Mouse (Mus musculus) neural tube, embryonic 14.5 days (tissue): ENCODE data around the gene Srrt. TPM values are rescaled to one million over a fixed set of nuclear protein-coding genes. Genes with fewer than 3 reads are reported as not detected.

Source experiments
- ATAC-seq: fragments of 200-750 bp; cut with Nextera tagmentation; 2 replicates; pipeline ENCODE4 v1.8.0; 2017; ENCODE audit warnings: low read depth, mild to moderate bottlenecking, moderate TSS enrichment, moderate library complexity
- H3K27ac ChIP-seq: fragments of 300-500 bp; sonication (generic); 2 replicates; pipeline ENCODE4 v1.5.1; 2014; ENCODE audit warnings: low read depth, mild to moderate bottlenecking, control low read depth, low read length, moderate library complexity, mixed read lengths
- H3K27me3 ChIP-seq: fragments of 300-500 bp; sonication (generic); 2 replicates; pipeline ENCODE4 v1.6.1; 2014; ENCODE audit warnings: low read length; ENCODE audit not compliant: control insufficient read depth, insufficient read depth
- H3K36me3 ChIP-seq: fragments of 300-500 bp; sonication (generic); 2 replicates; pipeline ENCODE4 v1.6.1; 2014; ENCODE audit warnings: low read length, mixed read lengths; ENCODE audit not compliant: control insufficient read depth, insufficient read depth
- H3K4me1 ChIP-seq: fragments of 300-500 bp; sonication (generic); 2 replicates; pipeline ENCODE4 v1.6.1; 2014; ENCODE audit warnings: low read length; ENCODE audit not compliant: control insufficient read depth, insufficient read depth
- H3K4me2 ChIP-seq: fragments of 300-500 bp; sonication (generic); 2 replicates; pipeline ENCODE4 v1.6.1; 2014; ENCODE audit warnings: mild to moderate bottlenecking, low read depth, low read length, control low read depth
- H3K4me3 ChIP-seq: fragments of 300-500 bp; sonication (generic); 2 replicates; pipeline ENCODE4 v1.5.1; 2014; ENCODE audit warnings: low read depth, low read length, control low read depth, mixed read lengths
- H3K9ac ChIP-seq: fragments of 300-500 bp; sonication (generic); replicated peaks from 2 replicates; pipeline ENCODE4 v1.6.1; 2014; ENCODE audit warnings: low read depth, mild to moderate bottlenecking, control low read depth, low read length, mixed read lengths
- H3K9me3 ChIP-seq: fragments of 300-500 bp; sonication (generic); 2 replicates; pipeline ENCODE4 v1.6.1; 2016; ENCODE audit warnings: low read length; ENCODE audit not compliant: control insufficient read depth
- WGBS: fragments of 180-500 bp; shearing (Covaris S2); extraction: QIAGEN DNeasy Blood & Tissue Kit; methylation state at CpG from one replicate; pipeline ENCODE4 v1.1.7; 2014; 5-methylcytosine and 5-hydroxymethylcytosine counted together
- polyA plus RNA-seq: library from polyadenylated mRNA; unstranded; fragments of >200 nt; fragmentation: Nextera tagmentation; extraction: Ambion mirVana; gene quantifications from 2 replicates; pipeline ENCODE4 v1.2.1, GENCODE M21; 2014

Gene Srrt
- polyA plus RNA-seq, 1 experiment from 2014 or later: 81.8 TPM

DNA sequence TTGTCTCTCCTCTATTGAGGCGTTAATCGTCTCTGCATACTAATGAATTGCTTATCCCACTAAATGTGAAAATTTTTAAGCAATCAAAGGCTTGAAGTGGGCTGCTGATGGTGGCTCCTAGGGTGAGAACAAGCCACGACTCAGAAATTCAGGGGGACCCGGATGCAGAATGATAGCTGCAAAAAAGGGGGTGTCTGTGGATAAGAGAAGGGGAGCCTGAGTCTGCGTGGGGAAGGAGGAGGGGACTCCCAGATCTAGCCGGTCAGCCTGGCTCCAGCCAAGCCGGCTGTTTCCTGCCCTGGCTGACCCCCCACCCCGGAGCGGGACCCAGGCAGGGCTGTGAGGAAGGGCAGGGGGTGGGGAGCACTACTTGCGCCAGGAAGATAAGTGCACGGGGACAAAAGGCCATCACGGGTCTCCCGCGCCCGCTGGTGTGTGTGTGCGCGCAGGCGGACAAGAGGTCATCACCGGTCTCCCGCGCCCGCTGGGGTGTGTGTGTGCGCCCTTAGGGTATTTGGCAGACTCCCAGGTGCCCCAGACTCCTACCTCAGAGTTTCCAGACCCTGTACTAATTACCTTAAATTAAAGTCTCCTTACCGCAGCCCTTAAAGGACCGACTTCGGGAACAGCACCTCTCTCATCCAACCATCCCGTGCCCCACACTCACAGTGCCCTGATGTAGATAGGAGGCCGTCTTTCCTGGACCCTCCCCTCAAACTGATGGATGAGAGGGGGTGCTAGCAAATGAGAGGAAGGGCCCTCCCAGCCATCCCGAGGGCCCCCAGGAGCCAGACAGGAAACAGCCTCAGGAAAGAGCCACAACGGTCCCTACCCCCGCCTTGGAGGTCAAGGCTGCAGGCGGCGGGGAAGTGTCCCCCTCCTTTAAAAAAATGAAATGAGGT, 41.3 kb upstream of the Srrt start:
- Histone ChIP-seq H3K9me3 (no peaks in the 10 kb centered on the region), H3K36me3 (no peaks in the 10 kb centered on the region), H3K4me1 (peaks cover 20% of the 10 kb centered on the region), H3K27me3 (peaks cover 9% of the 10 kb centered on the region; the same call in 1 of the 2 replicates), H3K27ac (0 out of 2 replicates have a peak overlapping the region, but pooled peaks have one; percentile 34), H3K4me3 (peak overlapping the region; percentile 55), H3K9ac (peak overlapping the region; percentile 41; the same call in 1 of the 2 replicates), H3K4me2 (peak overlapping the region; percentile 96)
- no peak; the same call in 1 of the 2 replicates for ATAC-seq
- WGBS: under 1% methylated on average over 33 of the region's 33 CpGs

DNA sequence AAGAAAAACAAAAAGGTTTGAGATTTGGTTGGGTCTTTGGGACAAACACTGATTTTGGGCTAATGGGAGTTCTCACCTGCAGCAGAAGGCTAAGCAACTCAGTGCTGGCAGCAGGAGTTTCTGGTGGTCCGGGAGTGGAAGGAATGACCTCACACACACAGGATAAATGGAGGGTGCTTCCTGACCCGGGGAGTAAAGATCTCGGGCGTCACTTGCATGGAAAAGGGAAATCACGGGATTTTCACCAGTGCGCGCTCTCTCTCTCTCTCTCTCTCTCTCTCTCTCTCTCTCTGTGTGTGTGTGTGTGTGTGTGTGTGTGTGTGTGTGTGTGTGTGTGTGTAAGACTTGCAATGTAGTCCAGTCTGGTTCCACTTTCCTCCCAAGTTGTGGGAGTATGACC, 40.4 kb upstream of the Srrt start:
- no peak for ATAC-seq
- Histone ChIP-seq H3K4me1 (peaks cover 20% of the 10 kb centered on the region), H3K36me3 (no peaks in the 10 kb centered on the region), H3K27me3 (peaks cover 9% of the 10 kb centered on the region; the same call in 1 of the 2 replicates), H3K4me3 (no peak overlapping the region), H3K4me2 (no peak overlapping the region), H3K9me3 (no peaks in the 10 kb centered on the region), H3K9ac (no peak overlapping the region), H3K27ac (no peak overlapping the region)
- WGBS: 32% methylated on average over 7 of the region's 7 CpGs

DNA sequence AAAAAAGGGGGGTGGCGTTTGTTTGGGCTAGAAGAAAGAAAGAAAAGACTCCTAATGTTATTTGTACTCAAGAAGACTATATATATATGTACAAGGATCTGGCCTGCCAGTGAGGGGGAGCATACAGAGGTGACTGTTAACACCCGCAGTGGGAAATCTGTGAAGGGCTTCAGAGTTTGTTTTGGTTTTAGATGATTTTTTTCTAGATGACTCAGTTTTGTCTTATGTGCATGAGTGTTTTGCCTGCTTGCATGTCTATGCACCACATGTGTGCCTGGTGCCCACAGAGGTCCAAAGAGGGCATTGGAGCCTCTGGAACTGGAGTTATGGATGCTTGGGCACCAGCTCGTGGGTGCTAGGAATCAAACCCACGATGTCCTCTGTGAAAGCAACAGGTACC, 39.5 kb upstream of the Srrt start:
- 84% methylated on average over 4 of the region's 4 CpGs for WGBS
- no peak overlapping the region for H3K4me2 ChIP-seq

DNA sequence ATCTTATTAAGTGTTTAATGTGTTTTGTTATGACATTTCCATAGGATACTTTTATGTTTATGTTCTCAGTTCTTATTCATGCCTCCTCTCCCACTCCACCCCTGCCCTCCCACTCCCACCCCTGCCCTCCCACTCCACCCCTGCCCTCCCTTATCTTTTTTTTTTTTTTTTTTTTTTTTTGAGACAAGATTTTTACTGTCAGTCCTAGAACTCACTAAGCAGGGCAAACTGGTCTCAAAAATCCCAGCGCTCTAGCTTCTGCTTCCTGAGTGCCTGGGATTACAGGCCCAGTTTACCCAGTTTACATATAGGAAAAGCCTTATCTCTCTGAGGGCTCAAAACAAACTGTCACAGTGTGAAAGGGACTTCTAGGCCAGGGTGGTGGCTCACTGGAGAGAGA, 38.9 kb upstream of the Srrt start:
- H3K9me3 ChIP-seq: no peaks in the 10 kb centered on the region
- 80% methylated on average over 1 of the region's 1 CpGs for WGBS
- no peak for ATAC-seq
- H3K36me3 ChIP-seq: no peaks in the 10 kb centered on the region
- no peak overlapping the region for H3K4me2 ChIP-seq
- H3K27ac ChIP-seq: no peak overlapping the region
- peaks cover 9% of the 10 kb centered on the region; the same call in 1 of the 2 replicates for H3K27me3 ChIP-seq
- H3K9ac ChIP-seq: no peak overlapping the region
- H3K4me3 ChIP-seq: no peak overlapping the region
- peaks cover 20% of the 10 kb centered on the region for H3K4me1 ChIP-seq

More for the DNA sequence above, 39.5 kb upstream of the Srrt start:
- H3K9me3 ChIP-seq: no peaks in the 10 kb centered on the region
- no peak overlapping the region for H3K27ac ChIP-seq
- H3K4me3 ChIP-seq: no peak overlapping the region
- H3K9ac ChIP-seq: no peak overlapping the region
- H3K4me1 ChIP-seq: peaks cover 20% of the 10 kb centered on the region
- no peaks in the 10 kb centered on the region for H3K36me3 ChIP-seq
- ATAC-seq: no peak
- peaks cover 9% of the 10 kb centered on the region; the same call in 1 of the 2 replicates for H3K27me3 ChIP-seq

DNA sequence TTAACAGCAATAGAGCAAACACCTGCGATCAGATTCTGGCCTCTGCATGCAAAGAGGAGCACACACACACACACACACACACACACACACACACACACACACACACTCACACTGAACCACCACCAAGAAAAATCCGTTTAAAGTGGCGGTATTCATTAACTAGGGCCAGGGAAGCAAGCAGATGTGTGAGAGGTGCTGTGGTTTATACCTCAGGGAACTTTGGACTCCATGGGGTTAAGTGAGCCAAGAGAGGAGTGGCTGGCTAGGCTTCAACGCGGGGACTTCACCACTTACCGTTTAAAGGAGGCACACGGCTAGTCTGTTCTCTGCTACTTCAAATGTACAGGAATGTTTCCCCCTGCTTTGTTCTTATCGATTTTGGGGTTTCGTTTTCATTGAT, 38.3 kb upstream of the Srrt start:
- Histone ChIP-seq H3K27ac (no peak overlapping the region), H3K4me3 (no peak overlapping the region), H3K27me3 (peaks cover 9% of the 10 kb centered on the region; the same call in 1 of the 2 replicates), H3K9me3 (no peaks in the 10 kb centered on the region), H3K36me3 (no peaks in the 10 kb centered on the region), H3K4me1 (peaks cover 20% of the 10 kb centered on the region), H3K9ac (no peak overlapping the region), H3K4me2 (no peak overlapping the region)
- ATAC-seq: no peak
- WGBS: 25% methylated on average over 9 of the region's 9 CpGs

DNA sequence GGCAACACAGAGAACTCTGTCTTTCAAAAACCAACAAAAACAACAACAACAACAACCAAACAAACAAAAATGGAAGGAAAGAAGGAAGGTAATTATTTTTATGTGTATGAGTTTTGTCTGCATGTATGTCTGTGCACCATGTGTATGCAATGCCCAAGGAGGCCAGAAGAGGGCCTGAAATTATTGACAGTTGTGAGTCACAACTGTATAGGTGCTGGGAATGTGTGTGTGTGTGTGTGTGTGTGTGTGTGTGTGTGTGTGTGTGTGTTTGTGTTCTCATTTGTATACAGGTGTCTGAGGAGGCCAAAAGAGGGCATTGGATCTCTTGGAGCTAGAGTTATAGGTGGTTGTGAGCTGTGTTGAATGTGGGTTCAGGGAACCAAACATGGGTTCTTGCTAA, 36.4 kb upstream of the Srrt start:
- Histone ChIP-seq H3K4me3 (no peak overlapping the region), H3K9me3 (no peaks in the 10 kb centered on the region), H3K4me2 (no peak overlapping the region), H3K4me1 (peaks cover 15% of the 10 kb centered on the region), H3K27ac (no peak overlapping the region), H3K36me3 (no peaks in the 10 kb centered on the region), H3K27me3 (0 out of 2 replicates have a peak, but pooled peaks cover 2% of the 10 kb centered on the region), H3K9ac (no peak overlapping the region)
- ATAC-seq: no peak

DNA sequence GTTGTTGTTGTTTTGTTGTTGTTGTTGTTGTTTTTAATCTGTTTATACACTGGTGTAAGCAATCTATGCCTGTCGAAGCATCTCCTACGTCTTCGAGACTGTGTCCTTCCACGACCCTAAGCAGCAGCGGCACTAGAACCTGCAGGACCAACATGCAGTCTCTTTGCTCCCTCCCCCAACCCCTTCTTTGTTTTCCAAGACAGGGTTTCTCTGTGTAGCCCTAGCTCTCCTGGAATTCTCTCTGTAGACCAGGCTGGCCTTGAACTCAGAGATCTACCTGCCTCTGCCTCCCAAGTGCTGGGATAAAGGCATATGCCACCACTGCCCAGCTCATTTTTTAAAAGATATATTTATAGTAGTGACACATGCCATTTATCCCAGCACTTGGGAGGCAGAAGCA, 35.9 kb upstream of the Srrt start:
- H3K27me3 ChIP-seq: no peaks in the 10 kb centered on the region
- H3K9ac ChIP-seq: no peak overlapping the region
- no peak for ATAC-seq
- no peak overlapping the region for H3K4me3 ChIP-seq
- no peak overlapping the region for H3K4me2 ChIP-seq
- H3K9me3 ChIP-seq: no peaks in the 10 kb centered on the region
- WGBS: 97% methylated on average over 5 of the region's 5 CpGs
- H3K36me3 ChIP-seq: no peaks in the 10 kb centered on the region
- no peak overlapping the region for H3K27ac ChIP-seq
- H3K4me1 ChIP-seq: peaks cover 13% of the 10 kb centered on the region

DNA sequence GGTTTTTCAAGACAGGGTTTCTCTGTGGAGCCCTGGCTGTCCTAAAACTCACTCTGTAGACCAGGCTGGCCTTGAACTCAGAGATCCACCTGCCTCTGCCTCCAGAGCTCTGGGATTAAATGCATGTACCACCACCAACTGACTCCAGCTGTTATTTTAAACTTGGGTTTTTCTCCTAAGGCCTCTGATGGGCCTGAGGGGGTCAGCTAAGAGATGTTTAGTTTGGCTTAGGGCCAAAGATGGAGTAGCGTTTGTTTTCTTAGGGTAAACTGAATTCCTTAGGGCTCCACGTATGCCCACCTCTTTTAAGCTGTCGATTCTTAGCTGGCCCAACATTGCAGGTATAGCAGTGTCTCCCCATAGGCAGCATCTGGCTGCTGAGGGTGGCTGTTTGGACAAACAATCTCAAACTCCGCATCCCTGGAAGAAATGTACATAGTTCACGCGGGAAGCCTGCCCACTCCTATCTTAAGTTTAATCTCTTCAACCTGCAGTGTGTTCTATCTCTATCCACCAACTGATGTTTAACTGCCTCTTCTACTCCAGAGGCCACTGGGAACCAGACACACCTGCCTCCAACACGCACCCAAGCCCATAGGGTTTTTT, 35.0 kb upstream of the Srrt start:
- no peak overlapping the region for H3K4me3 ChIP-seq
- no peaks in the 10 kb centered on the region for H3K36me3 ChIP-seq
- no peak overlapping the region for H3K9ac ChIP-seq
- WGBS: 84% methylated on average over 7 of the region's 7 CpGs
- no peak for ATAC-seq
- H3K4me2 ChIP-seq: no peak overlapping the region
- H3K27me3 ChIP-seq: no peaks in the 10 kb centered on the region
- H3K9me3 ChIP-seq: no peaks in the 10 kb centered on the region
- H3K4me1 ChIP-seq: peaks cover 12% of the 10 kb centered on the region; the same call in 1 of the 2 replicates
- H3K27ac ChIP-seq: no peak overlapping the region

DNA sequence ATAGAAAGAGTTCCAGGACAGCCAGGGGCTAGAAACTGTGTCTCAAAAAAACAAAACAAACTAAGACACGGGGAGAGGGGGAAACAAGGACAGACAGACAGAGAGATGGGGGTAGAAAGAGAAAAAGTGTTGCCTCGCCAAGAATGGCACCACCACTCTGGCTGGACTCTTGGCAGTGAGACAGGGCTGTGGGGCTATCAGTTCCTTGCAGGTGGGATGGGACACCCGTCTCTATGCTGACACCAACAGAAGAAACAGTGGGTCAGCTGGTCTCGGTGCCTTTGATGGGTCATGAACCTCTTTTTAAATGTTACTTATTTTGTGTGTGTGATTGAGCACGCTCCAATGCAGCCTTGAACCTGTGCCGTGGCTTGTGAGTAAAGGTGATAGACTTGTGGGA, 32.7 kb upstream of the Srrt start:
- Histone ChIP-seq H3K4me2 (peak overlapping the region; percentile 88; the same call in 1 of the 2 replicates), H3K27me3 (no peaks in the 10 kb centered on the region)

More for the DNA sequence above, 32.7 kb upstream of the Srrt start:
- WGBS: 71% methylated on average over 6 of the region's 6 CpGs
- no peaks in the 10 kb centered on the region for H3K36me3 ChIP-seq
- ATAC-seq: no peak
- H3K27ac ChIP-seq: no peak overlapping the region; the same call in 1 of the 2 replicates
- peak overlapping the region; percentile 66; the same call in 1 of the 2 replicates for H3K9ac ChIP-seq
- H3K4me1 ChIP-seq: peaks cover 12% of the 10 kb centered on the region; the same call in 1 of the 2 replicates
- H3K9me3 ChIP-seq: no peaks in the 10 kb centered on the region
- no peak overlapping the region for H3K4me3 ChIP-seq
